Mouse (Mus musculus): ENCODE measurements at regions not wholly inside any gene's neighbourhood (a gene's known extent, or its start where the extent isn't known, plus 50 kb on each side); places are given as distances from the start of the nearest gene placed in this dataset.

DNA sequence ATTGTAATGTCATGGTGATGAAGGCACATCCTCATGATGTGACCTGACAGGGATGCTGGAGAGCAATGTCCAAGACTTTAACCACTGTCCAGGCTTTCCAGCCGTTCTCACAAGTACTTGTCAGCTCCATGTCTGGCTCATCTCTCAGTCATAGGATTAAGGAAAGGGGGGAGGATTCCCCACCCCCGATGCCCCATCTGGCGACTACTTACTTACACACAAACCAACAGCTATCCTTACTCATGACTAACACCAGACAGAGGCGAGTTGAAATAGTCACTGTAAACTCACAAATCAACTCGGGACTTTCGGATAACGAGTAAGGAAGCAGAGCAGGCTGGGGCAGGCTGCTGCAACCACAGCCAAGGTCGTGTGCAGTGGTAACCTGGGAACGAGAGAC is 149.5 kb upstream of the Irf2bp2 start:
- H3K9me3 ChIP-seq (ENCODE audit: control insufficient read depth, low read length), result no peaks in the 10 kb centered on the region
- no peak overlapping the region for H3K9ac ChIP-seq
- no peaks in the 10 kb centered on the region for H3K4me1 ChIP-seq (replicated peaks; ENCODE audit: control insufficient read depth, insufficient read depth, low read length)
- no peak overlapping the region for H3K27ac ChIP-seq
- H3K4me2 ChIP-seq (replicated peaks), result no peak overlapping the region
- no peaks in the 10 kb centered on the region for H3K36me3 ChIP-seq (replicated peaks; ENCODE audit: control insufficient read depth, insufficient read depth)
- DNase-seq (ENCODE audit: low spot score) (no peak), ATAC-seq (ENCODE audit: low FRiP score) (no peak)
- H3K27me3 ChIP-seq (ENCODE audit: control insufficient read depth, insufficient read depth, low read length), result no peaks in the 10 kb centered on the region
- 86% methylated on average over 9 of the region's 9 CpGs for WGBS
- H3K4me3 ChIP-seq (replicated peaks; ENCODE audit: low read length), result no peak overlapping the region

DNA sequence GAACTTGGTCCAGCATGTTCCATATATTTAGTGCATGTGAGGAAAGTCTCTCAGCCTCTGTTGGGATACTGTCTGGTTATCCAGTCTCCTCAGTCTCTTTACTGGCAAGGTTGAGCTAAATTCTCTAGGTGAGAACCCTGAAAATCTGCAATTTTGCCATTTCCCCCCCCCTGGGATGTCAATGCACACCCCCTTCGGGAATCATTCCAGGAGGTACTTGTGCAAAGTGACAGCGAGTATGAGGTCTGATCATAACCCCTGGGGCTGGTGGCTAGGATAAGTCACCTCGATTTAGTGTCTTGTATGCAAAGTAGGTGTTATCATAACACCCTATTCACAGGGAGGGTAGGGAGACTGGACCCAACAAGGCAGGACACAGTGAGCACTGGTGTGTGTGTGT is 148.3 kb upstream of the Irf2bp2 start:
- Histone ChIP-seq H3K27ac (no peak overlapping the region), H3K9ac (no peak overlapping the region), H3K36me3 (replicated peaks; ENCODE audit: control insufficient read depth, insufficient read depth) (no peaks in the 10 kb centered on the region), H3K9me3 (ENCODE audit: control insufficient read depth, low read length) (no peaks in the 10 kb centered on the region), H3K4me1 (replicated peaks; ENCODE audit: control insufficient read depth, insufficient read depth, low read length) (no peaks in the 10 kb centered on the region), H3K4me3 (replicated peaks; ENCODE audit: low read length) (no peak overlapping the region), H3K27me3 (ENCODE audit: control insufficient read depth, insufficient read depth, low read length) (no peaks in the 10 kb centered on the region), H3K4me2 (replicated peaks) (no peak overlapping the region)
- ATAC-seq (ENCODE audit: low FRiP score) (no peak), DNase-seq (ENCODE audit: low spot score) (no peak)
- WGBS, result 89% methylated on average over 3 of the region's 3 CpGs

- Histone ChIP-seq H3K4me2 (replicated peaks) (no peak overlapping the region), H3K27me3 (ENCODE audit: control insufficient read depth, insufficient read depth, low read length) (no peaks in the 10 kb centered on the region), H3K27ac (no peak overlapping the region), H3K4me3 (replicated peaks; ENCODE audit: low read length) (no peak overlapping the region), H3K36me3 (replicated peaks; ENCODE audit: control insufficient read depth, insufficient read depth) (no peaks in the 10 kb centered on the region), H3K9ac (no peak overlapping the region), H3K9me3 (ENCODE audit: control insufficient read depth, low read length) (no peaks in the 10 kb centered on the region), H3K4me1 (replicated peaks; ENCODE audit: control insufficient read depth, insufficient read depth, low read length) (peaks cover 6% of the 10 kb centered on the region)
- WGBS, result 71% methylated on average over 3 of the region's 3 CpGs
- ATAC-seq (ENCODE audit: low FRiP score), result no peak
- DNase-seq (ENCODE audit: low spot score), result no peak
These were observed 147.2 kb upstream of the Irf2bp2 start for GRCm38 (mm10) chr8:126741031-126741430.

- Histone ChIP-seq H3K4me1 (replicated peaks; ENCODE audit: control insufficient read depth, insufficient read depth, low read length) (peaks cover 18% of the 10 kb centered on the region), H3K9ac (no peak overlapping the region), H3K9me3 (ENCODE audit: control insufficient read depth, low read length) (no peaks in the 10 kb centered on the region), H3K36me3 (replicated peaks; ENCODE audit: control insufficient read depth, insufficient read depth) (no peaks in the 10 kb centered on the region), H3K4me3 (replicated peaks; ENCODE audit: low read length) (no peak overlapping the region), H3K27ac (no peak overlapping the region), H3K4me2 (replicated peaks) (no peak overlapping the region), H3K27me3 (ENCODE audit: control insufficient read depth, insufficient read depth, low read length) (no peaks in the 10 kb centered on the region)
- ATAC-seq (ENCODE audit: low FRiP score) (no peak), DNase-seq (ENCODE audit: low spot score) (no peak)
- WGBS, result 93% methylated on average over 10 of the region's 10 CpGs
These were observed 146.0 kb upstream of the Irf2bp2 start for GRCm38 (mm10) chr8:126739768-126740167.

DNA sequence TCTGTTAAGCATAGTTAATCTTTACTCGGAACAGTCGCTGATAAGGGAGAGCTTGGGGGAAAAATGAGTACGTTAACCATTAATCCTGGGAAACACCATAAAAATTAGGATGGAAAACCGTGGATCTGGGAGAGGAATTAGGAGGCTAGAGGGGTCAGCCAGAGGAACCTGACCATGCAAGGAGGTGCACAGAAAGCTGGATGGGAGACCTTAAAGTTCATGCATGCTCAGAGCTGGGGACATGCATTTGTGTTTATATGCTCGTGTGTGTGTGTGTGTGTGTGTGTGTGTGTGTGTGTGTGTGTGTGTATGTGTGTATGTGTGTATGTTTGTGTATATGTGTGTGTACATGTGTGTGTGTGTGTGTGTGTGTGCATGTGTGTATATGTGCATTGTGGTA is 143.2 kb upstream of the Irf2bp2 start:
- no peak overlapping the region for H3K4me3 ChIP-seq (replicated peaks; ENCODE audit: low read length)
- H3K4me2 ChIP-seq (replicated peaks), result no peak overlapping the region
- no peak overlapping the region; the same call in 1 of the 2 replicates for H3K27ac ChIP-seq
- no peaks in the 10 kb centered on the region for H3K36me3 ChIP-seq (replicated peaks; ENCODE audit: control insufficient read depth, insufficient read depth)
- H3K9me3 ChIP-seq (ENCODE audit: control insufficient read depth, low read length), result no peaks in the 10 kb centered on the region
- no peak overlapping the region for H3K9ac ChIP-seq
- ATAC-seq (ENCODE audit: low FRiP score), result no peak
- no peak for DNase-seq (ENCODE audit: low spot score)
- 38% methylated on average over 5 of the region's 5 CpGs for WGBS
- H3K4me1 ChIP-seq (replicated peaks; ENCODE audit: control insufficient read depth, insufficient read depth, low read length), result peaks cover 41% of the 10 kb centered on the region
- no peaks in the 10 kb centered on the region for H3K27me3 ChIP-seq (ENCODE audit: control insufficient read depth, insufficient read depth, low read length)

DNA sequence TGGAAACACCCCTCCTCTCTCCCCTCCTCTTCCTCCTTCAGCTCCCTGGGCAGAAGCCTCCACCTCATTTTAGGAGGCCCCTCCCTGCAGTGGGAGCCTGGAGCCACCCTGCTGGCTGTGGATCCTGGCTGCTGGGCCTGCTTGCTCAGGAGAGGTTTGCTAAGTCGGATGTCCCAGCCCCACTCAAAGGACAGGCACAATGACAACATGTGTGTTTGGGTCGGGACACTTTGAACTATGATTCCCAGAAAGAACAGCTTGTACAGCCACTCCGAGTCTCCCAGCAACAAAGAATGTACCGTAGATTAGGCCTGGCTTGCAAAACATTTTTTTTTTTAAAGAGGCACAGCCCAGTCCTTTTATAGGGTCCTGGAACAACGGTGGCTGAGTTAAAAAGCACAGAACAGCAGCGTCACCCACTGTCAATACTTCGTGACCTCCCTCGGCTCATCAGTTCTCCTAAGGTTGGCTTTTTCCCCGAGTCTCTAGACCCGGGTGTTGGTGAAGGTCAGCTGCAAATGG is 142.7 kb upstream of the Irf2bp2 start:
- Histone ChIP-seq H3K4me3 (replicated peaks; ENCODE audit: low read length) (no peak overlapping the region), H3K4me2 (replicated peaks) (no peak overlapping the region), H3K27ac (peak overlapping the region; percentile 77), H3K4me1 (replicated peaks; ENCODE audit: control insufficient read depth, insufficient read depth, low read length) (peaks cover 42% of the 10 kb centered on the region), H3K27me3 (ENCODE audit: control insufficient read depth, insufficient read depth, low read length) (no peaks in the 10 kb centered on the region), H3K9ac (no peak overlapping the region), H3K36me3 (replicated peaks; ENCODE audit: control insufficient read depth, insufficient read depth) (no peaks in the 10 kb centered on the region), H3K9me3 (ENCODE audit: control insufficient read depth, low read length) (no peaks in the 10 kb centered on the region)
- ATAC-seq (ENCODE audit: low FRiP score), result peak; percentile 49
- DNase-seq (ENCODE audit: low spot score), result peak; percentile 61
- whole genome bisulfite sequencing, result 11% methylated on average over 10 of the region's 10 CpGs

DNA sequence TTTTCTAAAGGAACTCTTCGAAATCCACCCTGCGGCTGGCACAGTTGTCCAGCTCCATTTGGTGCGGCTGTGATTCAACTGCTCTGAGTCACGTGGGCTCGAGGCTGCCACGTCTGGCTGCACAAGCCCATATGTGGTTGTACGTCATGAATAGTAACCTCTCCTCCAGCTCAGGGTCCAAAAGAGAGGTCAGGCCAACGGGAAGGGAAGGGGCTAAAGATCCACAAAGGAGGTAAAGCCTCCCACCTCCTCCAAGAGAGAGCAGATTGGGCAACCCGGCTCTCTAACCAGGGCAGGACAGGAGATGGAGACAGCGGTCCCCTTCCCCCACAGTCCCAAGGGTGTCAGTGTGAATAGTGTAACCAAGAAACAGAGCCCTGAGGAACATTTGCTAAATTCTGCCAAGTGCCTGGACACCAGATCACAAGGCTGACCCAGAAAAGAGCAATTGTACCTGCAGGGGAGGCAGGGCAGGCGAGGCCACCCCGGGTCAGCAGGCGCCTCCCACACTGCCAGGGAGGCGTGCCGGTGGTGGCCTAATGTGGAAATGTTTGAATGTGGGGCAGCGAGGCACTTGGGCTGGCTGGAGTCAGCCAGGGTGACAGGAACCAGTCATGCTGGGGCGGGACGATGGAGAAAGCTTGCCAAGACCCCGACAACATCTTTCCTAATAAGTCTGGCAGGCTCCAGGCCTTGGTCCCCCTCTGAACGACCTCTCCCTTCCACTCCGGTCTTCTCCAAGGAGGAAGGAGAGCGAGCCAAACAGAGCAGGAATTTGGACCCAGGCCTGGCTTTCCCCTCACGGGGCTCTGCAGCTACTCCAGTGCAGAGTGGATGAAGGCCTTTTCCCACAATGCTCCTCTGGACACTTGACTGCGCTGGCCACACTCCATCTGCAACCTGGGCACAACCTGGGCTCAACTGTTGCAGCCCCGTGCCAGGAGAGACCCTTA is 142.0 kb upstream of the Irf2bp2 start:
- ATAC-seq (ENCODE audit: low FRiP score), result peak; percentile 70; the same call in 1 of the 2 replicates
- Histone ChIP-seq H3K27me3 (ENCODE audit: control insufficient read depth, insufficient read depth, low read length) (no peaks in the 10 kb centered on the region), H3K9me3 (ENCODE audit: control insufficient read depth, low read length) (no peaks in the 10 kb centered on the region), H3K36me3 (replicated peaks; ENCODE audit: control insufficient read depth, insufficient read depth) (no peaks in the 10 kb centered on the region), H3K4me1 (replicated peaks; ENCODE audit: control insufficient read depth, insufficient read depth, low read length) (peaks cover 42% of the 10 kb centered on the region), H3K4me3 (replicated peaks; ENCODE audit: low read length) (no peak overlapping the region), H3K9ac (no peak overlapping the region), H3K4me2 (replicated peaks) (no peak overlapping the region), H3K27ac (peak overlapping the region; percentile 77)
- peak; percentile 62 for DNase-seq (ENCODE audit: low spot score)
- WGBS, result 22% methylated on average over 25 of the region's 25 CpGs

DNA sequence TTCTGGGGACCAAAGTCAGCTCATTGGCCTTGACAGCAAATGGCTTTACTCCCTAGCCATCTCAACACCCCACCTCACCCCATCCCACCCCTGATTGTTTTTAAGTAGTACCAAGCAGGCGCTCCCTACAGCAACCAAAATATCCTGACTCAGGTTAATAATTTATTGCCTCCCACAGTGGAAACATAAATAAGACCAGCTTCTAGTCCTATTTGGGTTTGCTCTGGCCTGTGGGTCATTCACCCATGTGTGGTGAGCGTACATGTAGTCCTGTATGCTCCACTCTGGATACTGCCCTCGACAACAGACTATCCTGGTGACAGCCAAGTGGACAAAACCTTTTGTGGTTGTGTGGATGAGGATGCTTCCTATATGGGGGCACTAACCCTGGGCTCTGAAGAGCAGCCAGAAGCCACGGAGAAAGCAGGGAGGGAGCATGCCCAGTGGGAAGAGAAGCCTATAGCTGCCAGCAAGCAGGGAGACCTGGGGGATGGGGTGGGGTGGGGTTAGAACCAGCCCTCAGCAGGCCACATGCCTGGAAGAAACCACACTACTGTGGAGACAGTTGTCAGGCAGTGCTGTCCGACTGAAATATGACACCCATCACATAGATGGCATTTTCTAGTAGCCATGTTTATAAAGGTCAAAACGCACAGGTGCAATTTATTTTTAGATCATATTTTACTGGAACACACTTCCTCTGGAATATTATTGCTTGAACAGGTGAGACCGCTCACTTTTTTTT is 141.1 kb upstream of the Irf2bp2 start:
- Histone ChIP-seq H3K27me3 (ENCODE audit: control insufficient read depth, insufficient read depth, low read length) (no peaks in the 10 kb centered on the region), H3K4me1 (replicated peaks; ENCODE audit: control insufficient read depth, insufficient read depth, low read length) (peaks cover 45% of the 10 kb centered on the region), H3K4me2 (replicated peaks) (no peak overlapping the region), H3K9ac (no peak overlapping the region), H3K4me3 (replicated peaks; ENCODE audit: low read length) (no peak overlapping the region), H3K9me3 (ENCODE audit: control insufficient read depth, low read length) (no peaks in the 10 kb centered on the region), H3K27ac (peak overlapping the region; percentile 77; the same call in 1 of the 2 replicates), H3K36me3 (replicated peaks; ENCODE audit: control insufficient read depth, insufficient read depth) (no peaks in the 10 kb centered on the region)
- no peak for DNase-seq (ENCODE audit: low spot score)
- 61% methylated on average over 7 of the region's 7 CpGs for WGBS
- ATAC-seq (ENCODE audit: low FRiP score), result no peak

- DNase-seq (ENCODE audit: low spot score) (no peak), ATAC-seq (ENCODE audit: low FRiP score) (no peak)
- peaks cover 45% of the 10 kb centered on the region for H3K4me1 ChIP-seq (replicated peaks; ENCODE audit: control insufficient read depth, insufficient read depth, low read length)
- H3K4me3 ChIP-seq (replicated peaks; ENCODE audit: low read length), result no peak overlapping the region
- H3K9ac ChIP-seq, result no peak overlapping the region
- H3K9me3 ChIP-seq (ENCODE audit: control insufficient read depth, low read length), result no peaks in the 10 kb centered on the region
- H3K27ac ChIP-seq, result 0 out of 2 replicates have a peak overlapping the region, but pooled peaks have one; percentile 12
- H3K4me2 ChIP-seq (replicated peaks), result no peak overlapping the region
- no peaks in the 10 kb centered on the region for H3K36me3 ChIP-seq (replicated peaks; ENCODE audit: control insufficient read depth, insufficient read depth)
- H3K27me3 ChIP-seq (ENCODE audit: control insufficient read depth, insufficient read depth, low read length), result no peaks in the 10 kb centered on the region
- 78% methylated on average over 6 of the region's 6 CpGs for WGBS
These were observed 140.0 kb upstream of the Irf2bp2 start for GRCm38 (mm10) chr8:126733779-126734178.

All from hindbrain, embryonic 14.5 days (tissue).